Mouse (Mus musculus): ENCODE measurements around the gene Gm20521.
A peak's percentile ranks its signal among the peaks of the same experiment; 100 is the strongest.

Gm20521 gene

GRCm38 (mm10) chr14:54883154-54884021 lies at the start of gene Gm20521, which contains the start of gene Bcl2l2:
Gene Gm20521 (plus strand): TSS chr14:54883441.
Gene Bcl2l2 (plus strand): TSS chr14:54883377.
- peak; percentile 88 for DNase-seq (ENCODE audit: extremely low spot score, low spot score)

GRCm38 (mm10) chr14:54843461-54843860 lies 39.8 kb upstream of the Gm20521 start:
- peak; percentile 20 for DNase-seq (ENCODE audit: extremely low spot score, low spot score)

GRCm38 (mm10) chr14:54855726-54856125 lies 27.5 kb upstream of the Gm20521 start:
- DNase-seq (ENCODE audit: extremely low spot score, low spot score): no peak

- DNase-seq (ENCODE audit: extremely low spot score, low spot score): no peak
Measured at GRCm38 (mm10) chr14:54856703-54857102, 26.5 kb upstream of the Gm20521 start.

GRCm38 (mm10) chr14:54857891-54858290 lies 25.4 kb upstream of the Gm20521 start:
- no peak for DNase-seq (ENCODE audit: extremely low spot score, low spot score)

GRCm38 (mm10) chr14:54860511-54860910 lies 22.7 kb upstream of the Gm20521 start:
- DNase-seq (ENCODE audit: extremely low spot score, low spot score): peak; percentile 56

- peak; percentile 94 for DNase-seq (ENCODE audit: extremely low spot score, low spot score)
Measured at GRCm38 (mm10) chr14:54863501-54864312, 19.5 kb upstream of the Gm20521 start.

GRCm38 (mm10) chr14:54864313-54865036 lies 18.8 kb upstream of the Gm20521 start:
- DNase-seq (ENCODE audit: extremely low spot score, low spot score): peak; percentile 15

GRCm38 (mm10) chr14:54865626-54866025 lies 17.6 kb upstream of the Gm20521 start:
- no peak for DNase-seq (ENCODE audit: extremely low spot score, low spot score)

- no peak for DNase-seq (ENCODE audit: extremely low spot score, low spot score)
Measured at GRCm38 (mm10) chr14:54866268-54866667, 17.0 kb upstream of the Gm20521 start.

- DNase-seq (ENCODE audit: extremely low spot score, low spot score): peak; percentile 27
Measured at GRCm38 (mm10) chr14:54866936-54867335, 16.3 kb upstream of the Gm20521 start.

- DNase-seq (ENCODE audit: extremely low spot score, low spot score): no peak
Measured at GRCm38 (mm10) chr14:54868026-54868425, 15.2 kb upstream of the Gm20521 start.

GRCm38 (mm10) chr14:54870861-54871260 lies 12.4 kb upstream of the Gm20521 start, which contains the start of gene Homez:
Gene Homez (minus strand): TSS chr14:54870961.
- no peak for DNase-seq (ENCODE audit: extremely low spot score, low spot score)

- no peak for DNase-seq (ENCODE audit: extremely low spot score, low spot score)
Measured at GRCm38 (mm10) chr14:54874165-54874564, 9.1 kb upstream of the Gm20521 start.

- no peak for DNase-seq (ENCODE audit: extremely low spot score, low spot score)
Measured at GRCm38 (mm10) chr14:54875844-54876538, 7.2 kb upstream of the Gm20521 start.

- DNase-seq (ENCODE audit: extremely low spot score, low spot score): peak; percentile 88
Measured at GRCm38 (mm10) chr14:54876539-54877047, 6.6 kb upstream of the Gm20521 start.

- DNase-seq (ENCODE audit: extremely low spot score, low spot score): peak; percentile 79
Measured at GRCm38 (mm10) chr14:54877048-54877715, 6.1 kb upstream of the Gm20521 start, which contains the start of gene Ppp1r3e. Gene Ppp1r3e (minus strand): TSS chr14:54877550.

- DNase-seq (ENCODE audit: extremely low spot score, low spot score): no peak
Measured at GRCm38 (mm10) chr14:54884022-54884712, 926 bp downstream of the Gm20521 start.

GRCm38 (mm10) chr14:54885309-54885708 lies 2.1 kb downstream of the Gm20521 start:
- no peak for DNase-seq (ENCODE audit: extremely low spot score, low spot score)

Measured in neural tube, embryonic 10.5 days (tissue).